Mouse (Mus musculus) thymus, adult 2 months (tissue): ENCODE data around the gene Plce1. TPM values are rescaled to one million over a fixed set of nuclear protein-coding genes. Genes with fewer than 3 reads are reported as not detected.

Experiments used
- DNase-seq: peaks from one replicate; pipeline ENCODE4 v3.0.0; 2021
- H3K27ac ChIP-seq: fragments of 200-500 bp; 2 replicates; pipeline ENCODE4 v1.5.1; 2012; ENCODE audit warnings: low read length, control low read depth; ENCODE audit not compliant: control insufficient read depth, insufficient read depth
- H3K27me3 ChIP-seq: fragments of 200-500 bp; 2 replicates; pipeline ENCODE4 v1.6.1; 2012; ENCODE audit warnings: mild to moderate bottlenecking, low read length, moderate library complexity, mixed read lengths; ENCODE audit not compliant: control insufficient read depth, insufficient read depth
- H3K36me3 ChIP-seq: fragments of 200-500 bp; 2 replicates; pipeline ENCODE4 v1.6.1; 2012; ENCODE audit warnings: mild to moderate bottlenecking, low read length, moderate library complexity; ENCODE audit not compliant: control insufficient read depth, insufficient read depth
- H3K4me1 ChIP-seq: fragments of 200-500 bp; replicated peaks from 2 replicates; pipeline ENCODE4 v1.6.1; 2012; ENCODE audit warnings: low read length; ENCODE audit not compliant: control insufficient read depth, insufficient read depth
- H3K4me3 ChIP-seq: fragments of 200-500 bp; 2 replicates; pipeline ENCODE4 v1.5.1; 2012; ENCODE audit warnings: mild to moderate bottlenecking, low read length, control low read depth, moderate library complexity; ENCODE audit not compliant: control insufficient read depth, insufficient read depth
- CTCF ChIP-seq: fragments of 200-500 bp; IDR thresholded peaks from 2 replicates; pipeline ENCODE4 v1.5.1; 2012; ENCODE audit warnings: mild to moderate bottlenecking, control low read depth, low read length, moderate library complexity, borderline replicate concordance; ENCODE audit not compliant: control insufficient read depth, poor library complexity, insufficient read depth; ENCODE audit errors: extremely low read depth
- POLR2A ChIP-seq: fragments of 200-500 bp; IDR thresholded peaks from 2 replicates; pipeline ENCODE4 v1.6.1; 2012; ENCODE audit warnings: mild to moderate bottlenecking, low read length, control low read depth, moderate library complexity; ENCODE audit not compliant: control insufficient read depth, poor library complexity, insufficient read depth; ENCODE audit errors: extremely low read depth
- WGBS: fragments of 180-500 bp; shearing (Covaris S2); methylation state at CpG from one replicate; pipeline ENCODE4 v1.1.7; 2018; 5-methylcytosine and 5-hydroxymethylcytosine counted together
- polyA plus RNA-seq: library from polyadenylated mRNA; depleted of rRNA; stranded (reverse); fragments of >200 nt; gene quantifications from 2 replicates; pipeline ENCODE4 v1.2.3, GENCODE M21; 2012

The Plce1 gene
- polyA plus RNA-seq, 1 experiment: 1.2 TPM

DNA sequence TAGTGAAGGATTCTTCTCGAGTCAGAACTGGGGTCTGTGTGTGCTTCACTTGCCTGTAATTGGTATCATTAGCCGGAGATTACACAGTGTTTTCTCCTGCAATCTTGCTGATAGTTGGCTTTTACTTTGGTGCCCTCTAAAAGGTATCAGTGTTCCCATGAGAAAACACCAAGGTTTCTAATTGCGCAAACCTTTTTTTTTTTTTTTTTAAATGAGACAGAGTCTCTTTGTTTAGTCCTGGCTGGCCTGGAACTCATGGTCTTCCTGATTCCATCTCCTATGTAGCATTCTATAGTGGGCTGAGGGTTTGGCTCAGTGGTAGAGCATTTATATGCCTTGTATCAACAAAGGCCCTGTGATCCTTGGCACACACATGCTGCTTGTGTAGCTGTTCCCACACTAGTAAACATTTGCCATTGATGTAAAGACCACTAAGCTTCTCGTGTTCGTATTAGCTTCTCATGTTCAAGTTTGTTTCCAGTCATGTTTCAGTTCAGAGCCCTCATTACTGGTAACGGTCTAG, 265.6 kb downstream of the Plce1 start:
- H3K36me3 ChIP-seq: no peaks in the 10 kb centered on the region
- H3K27me3 ChIP-seq: no peaks in the 10 kb centered on the region
- WGBS: 72% methylated on average over 6 of the region's 6 CpGs
- H3K4me1 ChIP-seq: 0 out of 2 replicates have a peak, but pooled peaks cover 4% of the 10 kb centered on the region
- TF ChIP-seq POLR2A (no peak), CTCF (no peak)
- DNase-seq: no peak
- no peak overlapping the region for H3K4me3 ChIP-seq
- H3K27ac ChIP-seq: no peak overlapping the region; the same call in 1 of the 2 replicates

DNA sequence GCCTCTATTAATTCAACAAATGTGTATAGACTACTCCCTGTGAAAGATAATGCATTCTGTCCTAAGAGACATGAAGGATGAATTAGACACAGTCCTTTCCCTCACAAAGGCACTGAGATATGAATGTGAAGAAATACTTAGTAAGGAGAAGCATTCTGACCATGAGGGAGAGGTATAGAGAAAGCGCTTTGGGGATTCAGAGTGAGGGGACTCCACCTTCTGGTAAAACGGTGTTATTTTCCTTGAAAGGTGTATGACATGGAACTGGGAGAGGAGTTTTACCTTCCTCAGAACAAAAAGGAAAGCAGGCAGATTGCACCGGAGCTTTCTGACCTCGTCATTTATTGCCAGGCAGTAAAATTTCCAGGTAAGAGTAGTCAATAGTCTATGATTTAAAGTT, 269.3 kb downstream of the Plce1 start:
- Histone ChIP-seq H3K27ac (no peak overlapping the region), H3K4me1 (0 out of 2 replicates have a peak, but pooled peaks cover 4% of the 10 kb centered on the region), H3K4me3 (no peak overlapping the region), H3K27me3 (no peaks in the 10 kb centered on the region), H3K36me3 (no peaks in the 10 kb centered on the region)
- WGBS: 55% methylated on average over 4 of the region's 4 CpGs
- TF ChIP-seq POLR2A: no peak
- no peak for TF ChIP-seq CTCF
- DNase-seq: no peak

DNA sequence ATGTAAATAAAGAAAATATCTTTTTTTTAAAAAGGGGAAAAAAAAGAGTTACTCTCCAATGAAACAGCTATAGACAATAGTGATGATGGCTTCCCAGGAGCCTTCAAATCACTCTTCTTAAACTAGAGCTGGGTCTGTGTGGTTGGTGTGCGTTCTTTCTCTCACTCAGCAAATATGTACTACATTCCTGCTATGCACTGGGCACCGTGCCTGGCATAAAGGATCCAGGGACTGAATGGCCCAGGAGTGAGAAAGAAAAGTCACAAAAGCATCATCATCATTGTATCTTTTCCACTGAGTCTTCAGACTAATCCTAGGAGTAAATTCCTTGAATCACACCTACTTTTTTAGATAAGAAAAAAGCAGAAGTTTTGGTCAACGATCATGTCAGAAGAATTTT, 276.3 kb downstream of the Plce1 start:
- no peak for TF ChIP-seq POLR2A
- TF ChIP-seq CTCF: no peak
- Histone ChIP-seq H3K27me3 (no peaks in the 10 kb centered on the region), H3K4me3 (no peak overlapping the region), H3K27ac (no peak overlapping the region), H3K4me1 (no peaks in the 10 kb centered on the region), H3K36me3 (no peaks in the 10 kb centered on the region)
- DNase-seq: no peak
- WGBS: 81% methylated on average over 3 of the region's 3 CpGs

- H3K4me1 ChIP-seq: no peaks in the 10 kb centered on the region
- TF ChIP-seq POLR2A (no peak), CTCF (no peak)
- H3K27me3 ChIP-seq: no peaks in the 10 kb centered on the region
- no peak overlapping the region for H3K4me3 ChIP-seq
- H3K27ac ChIP-seq: no peak overlapping the region
- H3K36me3 ChIP-seq: no peaks in the 10 kb centered on the region
- 83% methylated on average over 5 of the region's 5 CpGs for WGBS
- no peak for DNase-seq
Observed at GRCm38 (mm10) chr19:38758056-38758455, 277.1 kb downstream of the Plce1 start.

DNA sequence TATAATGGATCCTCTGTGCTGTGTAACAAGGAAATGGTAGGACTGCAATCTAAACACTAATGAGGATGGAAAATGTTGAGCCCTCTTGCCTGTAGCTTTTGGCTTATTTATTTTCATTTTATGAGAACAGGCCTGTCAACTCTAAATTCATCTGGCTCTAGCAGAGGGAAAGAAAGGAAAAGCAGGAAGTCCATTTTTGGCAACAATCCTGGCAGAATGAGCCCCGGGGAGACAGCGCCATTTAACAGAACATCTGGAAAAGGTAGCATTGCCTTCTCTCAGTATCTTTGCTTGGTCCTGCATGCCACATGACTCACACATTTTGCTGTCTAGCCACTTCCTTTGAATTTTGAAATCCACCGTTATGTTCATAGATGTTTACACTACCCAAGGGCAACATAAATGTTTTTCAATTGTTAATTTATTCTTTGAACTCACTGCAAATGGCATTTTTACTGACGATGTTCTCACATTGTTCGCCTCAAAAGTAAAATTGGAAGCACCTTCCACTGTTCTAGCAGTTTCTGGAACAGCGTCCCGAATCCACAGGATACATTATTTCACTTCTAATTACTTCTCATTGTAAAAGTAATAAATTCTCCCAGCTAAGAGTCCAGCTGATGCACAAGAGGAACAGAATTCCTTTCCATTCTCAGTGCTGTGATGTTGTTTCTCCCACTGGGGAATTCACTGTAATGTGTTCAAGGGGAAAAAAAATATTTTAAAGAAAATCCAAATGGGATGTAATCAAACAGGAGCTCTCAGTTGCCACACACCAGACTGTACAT, 278.0 kb downstream of the Plce1 start:
- WGBS: 71% methylated on average over 7 of the region's 7 CpGs
- no peak overlapping the region for H3K4me3 ChIP-seq
- no peak overlapping the region for H3K27ac ChIP-seq
- H3K36me3 ChIP-seq: no peaks in the 10 kb centered on the region
- no peak for DNase-seq
- no peaks in the 10 kb centered on the region for H3K4me1 ChIP-seq
- TF ChIP-seq CTCF: no peak
- no peak for TF ChIP-seq POLR2A
- no peaks in the 10 kb centered on the region for H3K27me3 ChIP-seq

DNA sequence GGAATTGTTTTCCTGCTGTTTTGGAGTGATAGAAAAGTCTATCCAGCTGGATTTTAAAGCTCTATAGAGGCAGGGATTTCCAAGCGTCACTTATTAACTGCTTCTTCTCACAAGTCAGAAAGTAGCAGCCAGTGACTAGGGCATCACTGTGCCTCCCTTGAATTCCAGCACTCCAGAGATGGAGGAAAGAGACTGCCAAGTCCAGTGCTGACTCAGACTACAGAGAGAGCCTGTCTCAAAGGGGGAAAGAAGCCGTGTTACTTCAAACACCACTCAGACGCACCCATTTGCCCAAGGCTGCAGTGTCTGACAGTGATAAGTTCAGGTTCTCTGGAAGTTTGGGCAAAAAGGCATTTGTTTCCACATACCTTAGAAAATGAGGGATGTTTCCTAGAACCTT, 279.5 kb downstream of the Plce1 start:
- Histone ChIP-seq H3K4me3 (no peak overlapping the region), H3K4me1 (no peaks in the 10 kb centered on the region), H3K27ac (no peak overlapping the region), H3K27me3 (no peaks in the 10 kb centered on the region), H3K36me3 (no peaks in the 10 kb centered on the region)
- WGBS: 84% methylated on average over 3 of the region's 3 CpGs
- DNase-seq: no peak
- TF ChIP-seq POLR2A (no peak), CTCF (no peak)
